Mouse (Mus musculus) kidney, postnatal 14 days (tissue): ENCODE results near the gene Syne3.

Source experiments
- DNase-seq: peaks from one replicate; pipeline ENCODE4 v3.0.0; 2022; ENCODE audit warnings: mixed read lengths

Syne3 gene

GRCm38 (mm10) chr12:105009370-105010212 lies at the start of gene Syne3:
Gene Syne3 (minus strand): TSS chr12:105009809.
- peak; percentile 89 for DNase-seq

- DNase-seq = no peak
Observed at GRCm38 (mm10) chr12:105055308-105055707, 45.7 kb upstream of the Syne3 start.

- no peak for DNase-seq
Observed at GRCm38 (mm10) chr12:105054041-105054440, 44.4 kb upstream of the Syne3 start.

- peak; percentile 57 for DNase-seq
Observed at GRCm38 (mm10) chr12:105050898-105051297, 41.3 kb upstream of the Syne3 start.

- no peak for DNase-seq
Observed at GRCm38 (mm10) chr12:105049813-105050212, 40.2 kb upstream of the Syne3 start.

- no peak for DNase-seq
Observed at GRCm38 (mm10) chr12:105048301-105048863, 38.8 kb upstream of the Syne3 start.

- peak; percentile 25 for DNase-seq
Observed at GRCm38 (mm10) chr12:105044775-105045174, 35.2 kb upstream of the Syne3 start.

- DNase-seq = no peak
Observed at GRCm38 (mm10) chr12:105043081-105043480, 33.5 kb upstream of the Syne3 start.

- DNase-seq = no peak
Observed at GRCm38 (mm10) chr12:105040950-105041349, 31.3 kb upstream of the Syne3 start.

- peak; percentile 58 for DNase-seq
Observed at GRCm38 (mm10) chr12:105039578-105040289, 30.1 kb upstream of the Syne3 start.

GRCm38 (mm10) chr12:105038918-105039317 lies 29.3 kb upstream of the Syne3 start:
- DNase-seq = no peak

- no peak for DNase-seq
Observed at GRCm38 (mm10) chr12:105038211-105038610, 28.6 kb upstream of the Syne3 start.

- DNase-seq = no peak
Observed at GRCm38 (mm10) chr12:105034130-105034769, 24.6 kb upstream of the Syne3 start.

- DNase-seq = peak; percentile 37
Observed at GRCm38 (mm10) chr12:105032832-105033775, 23.5 kb upstream of the Syne3 start.

GRCm38 (mm10) chr12:105032147-105032831 lies 22.7 kb upstream of the Syne3 start, which contains the start of gene Glrx5:
Gene Glrx5 (plus strand): TSS chr12:105032688.
- peak; percentile 100 for DNase-seq

- DNase-seq = no peak
Observed at GRCm38 (mm10) chr12:105031081-105032058, 21.8 kb upstream of the Syne3 start.

- no peak for DNase-seq
Observed at GRCm38 (mm10) chr12:105029890-105030289, 20.3 kb upstream of the Syne3 start.

GRCm38 (mm10) chr12:105027323-105027991 lies 17.8 kb upstream of the Syne3 start:
- DNase-seq = peak; percentile 84

- DNase-seq = no peak
Observed at GRCm38 (mm10) chr12:105025947-105026586, 16.5 kb upstream of the Syne3 start.
